Mouse (Mus musculus) midbrain, embryonic 14.5 days (tissue): ENCODE measurements around the gene Zmym2. TPM values are rescaled to one million over a fixed set of nuclear protein-coding genes. Genes with fewer than 3 reads are reported as not detected.
"Not testable (repeated sequence)": the region's sequence is repeated elsewhere in the genome, so short reads cannot be mapped to it uniquely, and the experiment has no call there.

Experiments
- ATAC-seq: fragments of 200-750 bp; cut with Nextera tagmentation; 2 replicates; pipeline ENCODE4 v1.8.0; 2017; ENCODE audit warnings: moderate number of reproducible peaks, moderate library complexity; ENCODE audit not compliant: low FRiP score, low TSS enrichment
- DNase-seq: peaks from one replicate; pipeline ENCODE4 v3.0.0-alpha.2; 2015
- H3K27ac ChIP-seq: fragments of 300-500 bp; sonication (generic); replicated peaks from 2 replicates; pipeline ENCODE4 v1.5.1; 2014; ENCODE audit warnings: mild to moderate bottlenecking, low read depth, low read length, moderate library complexity
- H3K27me3 ChIP-seq: fragments of 300-500 bp; sonication (generic); 2 replicates; pipeline ENCODE4 v1.6.1; 2014; ENCODE audit warnings: low read length, control low read depth, mixed read lengths; ENCODE audit not compliant: control insufficient read depth, insufficient read depth
- H3K36me3 ChIP-seq: fragments of 300-500 bp; sonication (generic); 2 replicates; pipeline ENCODE4 v1.6.1; 2014; ENCODE audit warnings: low read length, control low read depth; ENCODE audit not compliant: control insufficient read depth, insufficient read depth
- H3K4me1 ChIP-seq: fragments of 300-500 bp; sonication (generic); 2 replicates; pipeline ENCODE4 v1.6.1; 2014; ENCODE audit warnings: mild to moderate bottlenecking, antibody characterized with exemption, low read length, control low read depth; ENCODE audit not compliant: control insufficient read depth, insufficient read depth
- H3K4me2 ChIP-seq: fragments of 300-500 bp; sonication (generic); 2 replicates; pipeline ENCODE4 v1.6.1; 2014; ENCODE audit warnings: mild to moderate bottlenecking, low read length, moderate library complexity
- H3K4me3 ChIP-seq: fragments of 300-500 bp; sonication (generic); replicated peaks from 2 replicates; pipeline ENCODE4 v1.5.1; 2014; ENCODE audit warnings: low read depth, low read length
- H3K9ac ChIP-seq: fragments of 300-500 bp; sonication (generic); replicated peaks from 2 replicates; pipeline ENCODE4 v1.6.1; 2014; ENCODE audit warnings: mild to moderate bottlenecking, low read length, moderate library complexity
- H3K9me3 ChIP-seq: fragments of 300-500 bp; sonication (generic); 2 replicates; pipeline ENCODE4 v1.6.1; 2016; ENCODE audit warnings: low read length, control low read depth, mixed read lengths; ENCODE audit not compliant: control insufficient read depth
- WGBS: fragments of 180-500 bp; shearing (Covaris S2); extraction: QIAGEN DNeasy Blood & Tissue Kit; methylation state at CpG from one replicate; pipeline ENCODE4 v1.1.7; 2014; 5-methylcytosine and 5-hydroxymethylcytosine counted together
- polyA plus RNA-seq: library from polyadenylated mRNA; unstranded; fragments of >200 nt; fragmentation: Nextera tagmentation; extraction: Ambion mirVana; gene quantifications from 2 replicates; pipeline ENCODE4 v1.2.1, GENCODE M21; 2014

The Zmym2 gene
- 61.3 and 68.7 TPM in 2 replicates for polyA plus RNA-seq

GRCm38 (mm10) chr14:56886594-56887513, at the start of gene Zmym2:
Zmym2 (plus strand) TSS chr14:56886653.
- Histone ChIP-seq H3K27ac (peak within 1 kb of the TSS; percentile 98), H3K4me3 (peak within 1 kb of the TSS; percentile 73), H3K9ac (peak within 1 kb of the TSS; percentile 96), H3K4me1 (peaks cover 22% of the 10 kb centered on the region), H3K4me2 (peak within 1 kb of the TSS; percentile 62)
- 1% methylated on average over 28 of the region's 87 CpGs for WGBS
- not testable (repeated sequence) for H3K27me3 ChIP-seq, H3K36me3 ChIP-seq, H3K9me3 ChIP-seq
- DNase-seq (peak; percentile 82), ATAC-seq (peak; percentile 41)

GRCm38 (mm10) chr14:56844033-56844432, 42.4 kb upstream of the Zmym2 start:
- no peak for ATAC-seq
- DNase-seq = no peak
- Histone ChIP-seq H3K4me3 (no peak overlapping the region), H3K36me3 (no peaks in the 10 kb centered on the region), H3K4me2 (no peak overlapping the region), H3K27ac (no peak overlapping the region), H3K9ac (no peak overlapping the region), H3K9me3 (no peaks in the 10 kb centered on the region), H3K27me3 (no peaks in the 10 kb centered on the region), H3K4me1 (no peaks in the 10 kb centered on the region)
- 70% methylated on average over 4 of the region's 4 CpGs for WGBS

- H3K36me3 ChIP-seq = no peaks in the 10 kb centered on the region
- WGBS = 0% methylated on average over 2 of the region's 2 CpGs
- no peaks in the 10 kb centered on the region for H3K27me3 ChIP-seq
- DNase-seq = peak; percentile 43
- no peak overlapping the region for H3K4me3 ChIP-seq
- no peaks in the 10 kb centered on the region for H3K9me3 ChIP-seq
- H3K9ac ChIP-seq = no peak overlapping the region
- no peak overlapping the region for H3K27ac ChIP-seq
- no peaks in the 10 kb centered on the region for H3K4me1 ChIP-seq
- no peak overlapping the region for H3K4me2 ChIP-seq
- peak; percentile 48; the same call in 1 of the 2 replicates for ATAC-seq
These were observed 41.9 kb upstream of the Zmym2 start for GRCm38 (mm10) chr14:56844507-56844906.

GRCm38 (mm10) chr14:56848322-56848721, 38.1 kb upstream of the Zmym2 start:
- no peaks in the 10 kb centered on the region for H3K36me3 ChIP-seq
- H3K4me3 ChIP-seq = no peak overlapping the region
- H3K9ac ChIP-seq = no peak overlapping the region
- H3K9me3 ChIP-seq = peaks cover 8% of the 10 kb centered on the region; the same call in 1 of the 2 replicates
- WGBS = 71% methylated on average over 2 of the region's 2 CpGs
- ATAC-seq = no peak
- no peaks in the 10 kb centered on the region for H3K27me3 ChIP-seq
- H3K27ac ChIP-seq = no peak overlapping the region
- H3K4me2 ChIP-seq = no peak overlapping the region
- DNase-seq = no peak
- no peaks in the 10 kb centered on the region for H3K4me1 ChIP-seq

- DNase-seq = no peak
- H3K36me3 ChIP-seq = no peaks in the 10 kb centered on the region
- WGBS = 73% methylated on average over 2 of the region's 2 CpGs
These were observed 36.8 kb upstream of the Zmym2 start for GRCm38 (mm10) chr14:56849681-56850080.

GRCm38 (mm10) chr14:56864041-56864440, 22.4 kb upstream of the Zmym2 start:
- ATAC-seq = no peak
- Histone ChIP-seq H3K27ac (no peak overlapping the region), H3K9ac (no peak overlapping the region), H3K4me3 (no peak overlapping the region), H3K36me3 (no peaks in the 10 kb centered on the region), H3K9me3 (no peaks in the 10 kb centered on the region), H3K4me1 (no peaks in the 10 kb centered on the region), H3K4me2 (no peak overlapping the region), H3K27me3 (peaks cover 8% of the 10 kb centered on the region; the same call in 1 of the 2 replicates)
- DNase-seq = no peak
- 64% methylated on average over 8 of the region's 8 CpGs for WGBS

More at GRCm38 (mm10) chr14:56849681-56850080, 36.8 kb upstream of the Zmym2 start:
- H3K4me1 ChIP-seq = no peaks in the 10 kb centered on the region
- H3K27ac ChIP-seq = no peak overlapping the region
- no peaks in the 10 kb centered on the region for H3K27me3 ChIP-seq
- ATAC-seq = no peak
- peaks cover 12% of the 10 kb centered on the region for H3K9me3 ChIP-seq
- no peak overlapping the region for H3K4me2 ChIP-seq
- no peak overlapping the region for H3K4me3 ChIP-seq
- no peak overlapping the region for H3K9ac ChIP-seq

- Histone ChIP-seq H3K9ac (no peak overlapping the region), H3K27me3 (peaks cover 8% of the 10 kb centered on the region; the same call in 1 of the 2 replicates), H3K4me3 (peak overlapping the region; percentile 25), H3K36me3 (no peaks in the 10 kb centered on the region), H3K9me3 (no peaks in the 10 kb centered on the region), H3K4me2 (peak overlapping the region; percentile 49), H3K27ac (no peak overlapping the region), H3K4me1 (no peaks in the 10 kb centered on the region)
- DNase-seq (no peak), ATAC-seq (no peak)
- 5% methylated on average over 13 of the region's 13 CpGs for WGBS
These were observed 21.8 kb upstream of the Zmym2 start for GRCm38 (mm10) chr14:56864641-56865040.

GRCm38 (mm10) chr14:56865112-56865511, 21.3 kb upstream of the Zmym2 start:
- H3K27me3 ChIP-seq, H3K27ac ChIP-seq, DNase-seq, H3K4me1 ChIP-seq, H3K9me3 ChIP-seq, H3K9ac ChIP-seq, H3K36me3 ChIP-seq, ATAC-seq: not testable (repeated sequence)
- H3K4me3 ChIP-seq = peak overlapping the region; percentile 25
- WGBS = 3% methylated on average over 30 of the region's 30 CpGs
- peak overlapping the region; percentile 49 for H3K4me2 ChIP-seq

- Histone ChIP-seq H3K9me3 (no peaks in the 10 kb centered on the region), H3K4me2 (no peak overlapping the region), H3K9ac (no peak overlapping the region), H3K27ac (no peak overlapping the region), H3K4me1 (no peaks in the 10 kb centered on the region), H3K27me3 (no peaks in the 10 kb centered on the region), H3K4me3 (no peak overlapping the region), H3K36me3 (no peaks in the 10 kb centered on the region)
- 81% methylated on average over 5 of the region's 5 CpGs for WGBS
- ATAC-seq (no peak), DNase-seq (no peak)
These were observed 12.9 kb upstream of the Zmym2 start for GRCm38 (mm10) chr14:56873525-56873924.
